Mouse (Mus musculus): ENCODE measurements around the gene Hps1.

The Hps1 gene

DNA sequence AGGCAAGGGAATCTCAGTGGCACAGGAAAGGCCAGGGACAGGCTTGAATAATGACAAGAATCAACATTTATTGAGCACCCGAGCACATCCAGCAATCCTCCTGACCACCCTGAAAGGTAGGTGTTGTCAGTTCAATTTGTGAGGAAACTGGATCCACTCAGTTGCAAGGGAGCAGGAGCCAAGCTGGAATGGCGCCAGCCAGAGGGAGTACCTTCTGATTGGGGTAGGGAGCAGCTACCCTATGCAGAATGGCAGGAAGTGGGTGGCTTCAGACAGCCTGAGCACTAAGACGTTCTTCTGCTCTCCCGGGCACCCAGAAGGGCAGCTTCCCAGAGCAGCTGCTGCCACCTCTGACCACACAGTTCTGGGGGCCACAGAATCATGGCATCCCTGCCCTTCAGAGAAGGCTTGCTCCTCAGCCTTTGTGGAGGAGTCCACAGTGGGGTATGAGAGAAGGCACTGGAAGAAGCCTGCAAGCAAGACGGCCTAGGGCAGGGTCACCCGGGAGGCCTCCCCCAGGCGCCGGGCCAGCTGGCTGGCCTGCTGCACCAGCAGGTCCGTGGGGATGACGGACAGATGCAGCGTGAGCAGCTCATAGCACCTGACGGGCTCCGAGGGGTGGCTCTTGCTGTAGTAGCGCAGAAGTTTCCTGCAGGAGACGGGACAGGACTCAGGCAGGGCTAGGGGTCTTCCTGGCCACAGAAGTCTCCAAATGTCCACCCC, 24.5 kb downstream of the Hps1 start:
- no peak for DNase-seq (ENCODE audit: low read depth)

DNA sequence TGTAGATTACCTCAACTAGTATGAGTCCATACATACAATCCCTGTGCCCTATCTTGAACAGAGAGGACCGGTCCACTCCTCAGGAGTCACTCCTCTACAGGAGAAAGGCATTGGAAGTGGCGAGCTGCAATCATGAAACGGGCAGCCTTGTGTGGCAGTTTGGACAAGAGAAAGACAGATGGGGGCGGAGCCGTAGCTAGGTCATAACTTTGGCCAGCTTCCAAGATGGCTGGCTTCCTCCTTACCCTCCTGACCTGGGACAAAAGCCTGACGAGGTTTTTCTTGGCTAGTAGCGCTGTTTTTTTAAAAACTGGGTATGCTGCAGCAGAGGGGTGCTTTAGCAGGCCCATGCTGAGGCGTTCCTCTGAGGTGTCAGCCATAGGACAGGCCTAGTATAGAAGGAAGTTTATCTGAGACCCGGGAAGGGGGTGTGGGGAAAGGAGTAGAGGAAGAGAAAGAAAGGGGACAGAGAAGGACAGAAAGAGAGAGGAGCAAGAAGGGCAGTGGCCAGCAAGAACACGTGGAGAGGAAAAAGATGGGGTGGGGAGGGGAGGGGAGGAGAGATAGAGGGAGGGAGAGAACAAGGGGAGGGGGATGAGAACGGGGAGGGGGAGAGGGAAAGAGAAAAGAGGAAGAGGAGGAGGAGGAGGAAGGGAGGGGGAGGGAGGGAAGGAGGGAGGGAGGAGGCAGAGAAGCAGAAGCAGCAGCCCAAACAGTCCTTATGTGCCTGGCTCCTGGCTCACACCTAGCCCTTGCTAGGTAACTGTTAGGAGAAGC, 26.4 kb downstream of the Hps1 start:
- peak; percentile 59 for DNase-seq (ENCODE audit: low read depth)

DNA sequence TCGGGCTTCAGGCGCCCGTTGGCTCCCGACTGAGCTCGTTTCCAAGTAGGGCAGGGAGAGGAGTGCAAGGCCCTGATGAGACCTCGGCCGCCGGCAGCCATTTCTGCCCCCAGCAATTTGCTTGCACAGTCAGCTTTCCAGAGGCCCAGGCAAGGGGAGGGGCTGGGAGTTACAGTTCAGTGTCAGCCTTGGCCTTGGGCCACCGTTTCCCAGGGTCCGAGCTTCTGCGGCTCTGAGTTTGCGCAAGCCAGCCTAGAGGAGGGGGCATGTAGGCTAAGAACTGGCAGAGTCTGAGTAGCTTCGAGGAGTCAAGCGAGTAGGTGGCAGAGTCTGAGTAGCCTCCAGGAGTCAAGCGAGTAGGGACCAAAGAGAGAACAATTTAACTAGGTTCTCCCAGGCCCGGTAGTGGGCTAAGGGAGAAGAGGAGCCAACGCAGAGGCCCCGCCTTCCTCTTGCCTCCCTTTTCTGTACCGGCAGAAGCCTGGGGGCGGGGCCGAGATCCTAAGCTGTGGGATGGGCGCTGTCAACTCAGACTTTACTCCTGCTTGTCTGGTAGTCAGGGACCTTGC, 27.3 kb downstream of the Hps1 start, which contains the start of gene Pyroxd2:
Pyroxd2 (minus strand) TSS at position 413 of the 569 bp plus-strand sequence.
- peak; percentile 54 for DNase-seq (ENCODE audit: low read depth)

DNA sequence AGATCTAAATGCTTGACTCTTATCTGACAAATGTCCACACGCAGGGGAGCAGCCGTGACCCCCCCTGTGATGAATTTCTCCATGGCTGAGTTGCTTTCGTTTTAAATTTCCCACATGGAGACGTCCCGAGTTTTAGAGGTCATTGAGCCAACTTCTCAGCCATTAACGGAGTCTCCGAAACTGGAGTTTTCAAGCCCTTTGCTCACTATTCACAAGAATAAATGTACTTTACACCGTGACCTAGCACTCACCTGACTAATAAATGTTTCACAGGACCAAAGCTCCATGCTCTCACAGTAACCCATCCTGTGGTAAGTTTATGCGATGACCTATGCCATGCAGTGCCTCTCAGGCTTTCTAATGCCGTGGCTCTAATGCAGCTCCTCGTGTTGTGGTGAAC, 29.6 kb downstream of the Hps1 start:
- DNase-seq (ENCODE audit: low read depth) = no peak

DNA sequence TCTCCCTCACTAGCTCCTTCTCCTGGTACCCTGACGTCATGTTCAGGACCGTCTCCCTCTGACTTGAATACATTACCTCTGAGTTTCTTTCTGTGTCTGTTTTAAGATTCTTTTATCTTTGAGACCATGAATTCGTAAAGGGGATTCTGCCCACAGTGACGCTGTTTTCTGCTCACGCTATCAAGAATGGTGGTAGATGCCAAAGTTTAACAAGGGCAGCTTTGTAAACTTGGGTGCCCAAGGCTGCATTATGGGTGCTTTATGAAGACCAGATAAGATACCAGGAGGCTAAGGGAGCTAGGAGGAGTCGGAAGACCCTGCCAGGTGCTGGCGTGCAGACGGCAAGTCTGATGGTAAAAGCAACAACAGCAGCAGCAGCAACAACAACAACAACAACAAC, 33.1 kb downstream of the Hps1 start:
- DNase-seq (ENCODE audit: low read depth) = no peak

DNA sequence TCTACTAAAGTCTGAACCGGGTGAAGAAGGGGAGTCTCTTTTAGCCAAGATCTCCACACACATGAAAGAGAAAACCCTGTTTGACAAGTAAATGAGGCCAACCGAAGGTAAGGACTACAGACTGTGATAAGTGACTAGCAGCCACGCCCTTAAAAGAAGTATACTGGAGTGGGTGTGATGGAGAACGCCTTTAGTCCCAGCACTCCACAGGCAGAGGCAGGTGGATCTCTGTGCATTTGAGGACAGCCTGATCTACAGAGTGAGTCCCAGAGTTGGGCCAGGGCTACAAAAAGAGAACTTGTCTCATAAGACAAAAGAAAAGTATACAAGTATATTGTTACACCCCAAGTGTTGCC, 33.9 kb downstream of the Hps1 start:
- no peak for DNase-seq (ENCODE audit: low read depth)

DNA sequence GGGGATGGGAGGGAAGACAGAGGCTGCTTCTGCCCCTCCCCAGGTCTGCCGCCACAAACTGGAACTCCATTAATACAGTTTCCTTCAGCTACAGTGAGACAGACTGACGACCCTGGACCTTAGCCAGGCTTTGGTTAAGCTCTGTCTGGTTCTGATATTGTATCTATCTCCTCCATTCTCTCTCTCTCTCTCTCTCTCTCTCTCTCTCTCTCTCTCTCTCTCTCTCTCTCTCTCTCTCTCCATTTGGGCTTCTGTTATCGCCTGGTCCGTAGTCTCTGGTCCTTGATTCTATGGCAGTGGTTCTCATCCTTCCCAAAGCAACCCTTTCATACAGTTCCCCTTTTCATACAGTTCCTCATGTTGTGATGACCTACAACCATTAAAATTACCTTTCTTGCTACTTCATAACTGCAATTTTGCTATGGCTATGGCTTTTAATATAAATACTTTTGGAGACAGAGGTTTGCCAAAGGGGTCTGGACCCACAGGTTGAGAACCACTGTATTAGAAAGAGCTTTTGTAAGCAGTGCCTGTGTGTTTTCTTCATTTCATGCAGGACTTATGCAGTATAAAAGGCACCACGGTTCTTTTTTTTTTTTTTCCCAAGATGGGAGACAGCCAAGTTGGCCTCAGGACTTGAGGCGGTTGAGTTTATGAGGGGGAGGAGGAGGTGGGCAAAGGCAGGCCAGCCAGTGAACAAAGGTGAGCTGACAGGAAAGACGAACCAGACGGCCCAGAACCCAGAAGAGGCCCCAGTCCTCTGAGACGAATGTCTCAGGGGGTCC, 34.5 kb downstream of the Hps1 start:
- DNase-seq (ENCODE audit: low read depth) = no peak

DNA sequence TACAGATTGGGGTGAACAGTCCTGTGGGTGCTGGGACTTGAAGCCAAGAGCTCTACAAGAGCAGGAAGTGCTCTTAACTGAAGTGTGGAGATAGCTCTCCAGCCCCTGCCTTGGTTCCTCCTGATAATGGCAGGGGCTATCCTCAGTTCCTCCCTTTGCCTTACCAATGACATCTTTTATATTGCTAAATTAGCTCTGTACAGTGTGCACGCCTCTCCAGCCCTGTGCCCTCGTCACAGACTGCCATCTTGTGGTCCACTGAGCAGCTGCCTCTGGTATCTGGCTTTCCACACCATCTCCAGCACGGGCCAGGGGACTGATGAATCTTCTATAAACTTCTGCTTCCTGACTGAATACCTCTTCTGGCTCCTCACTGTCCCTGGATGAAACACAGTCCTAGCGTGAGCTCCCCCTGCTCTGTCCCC, 35.6 kb downstream of the Hps1 start:
- peak; percentile 39 for DNase-seq (ENCODE audit: low read depth)

DNA sequence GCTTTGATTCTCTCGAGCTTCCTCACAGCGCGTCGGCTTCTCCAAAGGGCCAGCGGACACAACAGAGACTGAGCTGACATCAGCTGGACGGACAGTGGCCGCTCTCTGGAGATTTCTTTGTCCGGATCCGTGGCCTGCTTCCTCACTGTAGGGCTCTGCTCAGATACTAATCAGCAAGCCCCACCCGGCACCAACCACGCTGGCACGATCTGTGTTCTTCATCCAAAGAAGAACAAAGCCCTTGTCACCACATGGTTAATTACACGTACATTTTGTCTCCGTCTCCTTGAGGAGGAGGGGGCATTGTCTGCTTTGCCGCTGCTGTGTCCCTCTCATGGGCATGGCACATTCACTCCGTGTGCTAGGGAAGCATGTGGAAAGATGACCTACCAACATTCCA, 36.5 kb downstream of the Hps1 start:
- no peak for DNase-seq (ENCODE audit: low read depth)

DNA sequence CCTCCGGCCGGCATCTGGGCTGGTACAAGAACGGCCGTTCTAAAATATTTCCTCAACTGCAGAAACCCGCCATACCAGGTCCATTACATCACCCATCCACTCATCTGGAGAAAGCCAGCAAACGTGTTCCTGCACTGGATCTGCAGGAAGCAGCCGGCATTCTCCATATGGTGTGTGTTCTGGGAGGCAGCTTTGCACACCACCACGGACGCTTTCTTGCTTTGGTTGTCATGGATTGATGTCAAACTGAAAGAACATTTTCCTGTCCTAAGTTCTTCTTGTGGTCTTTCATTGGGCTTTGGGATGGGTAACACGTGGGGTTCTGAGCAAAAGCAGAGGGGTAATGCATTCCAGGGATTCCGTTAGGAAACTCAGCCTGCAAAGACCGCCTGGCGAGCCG, 37.9 kb downstream of the Hps1 start:
- no peak for DNase-seq (ENCODE audit: low read depth)

DNA sequence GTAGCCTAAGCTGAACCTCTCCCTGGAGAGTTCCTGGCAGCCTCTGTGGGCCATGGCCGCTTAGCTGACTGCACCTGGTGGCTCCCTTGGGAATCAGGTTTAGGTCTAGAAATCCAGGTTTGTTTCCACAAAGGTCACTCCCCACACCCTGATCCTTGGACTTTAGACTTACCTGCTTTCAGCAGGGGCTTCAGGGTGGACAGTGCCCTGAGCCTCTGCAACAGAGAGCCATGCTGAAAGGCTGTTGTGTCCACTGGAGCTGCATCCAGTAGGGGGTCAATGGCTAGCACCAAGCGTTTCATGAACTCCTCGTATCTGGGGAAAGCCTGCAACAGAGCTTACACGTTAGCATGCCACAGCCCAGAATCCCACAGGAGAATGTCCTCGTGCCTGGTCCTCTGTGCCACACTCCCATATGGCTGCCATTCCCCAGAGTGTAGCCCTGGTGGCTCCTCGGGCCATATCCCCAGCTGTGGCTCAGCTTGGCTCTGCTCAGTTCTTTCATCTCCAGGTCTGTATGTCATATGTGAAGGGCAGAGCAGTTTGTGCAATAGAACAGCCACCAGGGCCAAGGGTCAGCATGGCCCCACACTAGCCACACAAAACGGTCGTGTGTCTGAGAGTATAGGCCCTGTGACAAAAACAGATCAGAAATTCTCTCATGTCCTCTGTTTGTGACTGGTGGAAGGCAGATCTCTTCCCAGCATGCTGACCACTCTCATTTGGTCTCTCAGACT, 39.4 kb downstream of the Hps1 start:
- DNase-seq (ENCODE audit: low read depth) = no peak

DNA sequence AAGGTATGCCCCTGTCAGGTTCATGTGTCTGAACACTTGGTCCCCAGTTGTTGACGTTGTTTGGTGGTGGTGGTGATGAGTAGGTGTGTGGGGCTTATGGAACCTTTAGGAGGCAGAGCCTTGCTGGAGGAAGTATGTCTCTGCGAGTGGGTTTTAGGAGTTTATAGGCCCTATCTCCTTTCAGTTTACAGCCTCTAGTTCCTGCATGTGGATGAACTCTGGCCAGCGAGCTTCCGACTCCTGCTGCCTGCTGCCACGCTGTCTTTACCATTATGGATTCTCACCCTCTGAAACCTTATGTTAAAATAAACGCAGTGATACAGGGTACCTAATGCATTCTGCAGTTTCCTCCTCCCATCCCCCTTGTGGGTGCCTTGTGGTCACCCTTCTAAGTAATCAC, 40.0 kb downstream of the Hps1 start:
- no peak for DNase-seq (ENCODE audit: low read depth)

DNA sequence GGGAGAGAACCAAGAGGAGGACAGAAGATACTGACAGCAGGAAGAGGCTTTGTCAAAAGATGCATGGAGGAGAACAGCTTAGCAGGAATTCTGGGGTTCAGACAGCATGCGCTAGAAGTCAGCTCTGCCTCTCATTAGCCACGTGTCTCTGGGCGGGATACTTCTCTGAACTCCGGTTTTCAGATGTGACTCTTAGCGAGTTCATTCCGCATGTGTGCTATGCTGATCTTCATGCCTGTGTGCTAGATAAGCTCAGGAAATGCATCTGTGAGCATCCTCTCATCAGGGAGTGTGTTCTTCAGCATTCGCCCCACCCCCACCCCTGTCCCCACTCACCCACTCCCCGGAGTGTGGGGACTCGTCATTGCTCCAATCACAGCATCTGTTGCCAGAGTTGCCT, 42.0 kb downstream of the Hps1 start:
- no peak for DNase-seq (ENCODE audit: low read depth)

DNA sequence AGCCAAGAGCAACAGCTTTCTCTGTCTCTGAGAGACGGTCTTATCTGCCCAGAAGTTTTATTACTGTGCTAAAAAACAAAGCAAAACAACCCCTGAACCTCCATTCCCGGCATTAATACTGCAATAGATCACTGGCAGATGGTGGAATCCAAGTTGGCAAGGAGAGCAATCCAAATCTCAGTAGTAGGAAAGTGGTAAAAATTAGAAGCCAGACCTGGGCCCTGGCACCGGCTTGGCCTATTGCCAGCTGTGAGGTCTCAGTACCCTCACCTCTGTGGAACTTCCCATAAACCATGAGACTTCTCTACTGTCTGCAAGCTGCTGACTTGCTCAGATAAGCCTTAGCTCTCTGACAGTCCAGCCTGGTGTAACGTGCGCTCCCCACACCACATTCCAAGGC, 44.8 kb downstream of the Hps1 start:
- no peak for DNase-seq (ENCODE audit: low read depth)

DNA sequence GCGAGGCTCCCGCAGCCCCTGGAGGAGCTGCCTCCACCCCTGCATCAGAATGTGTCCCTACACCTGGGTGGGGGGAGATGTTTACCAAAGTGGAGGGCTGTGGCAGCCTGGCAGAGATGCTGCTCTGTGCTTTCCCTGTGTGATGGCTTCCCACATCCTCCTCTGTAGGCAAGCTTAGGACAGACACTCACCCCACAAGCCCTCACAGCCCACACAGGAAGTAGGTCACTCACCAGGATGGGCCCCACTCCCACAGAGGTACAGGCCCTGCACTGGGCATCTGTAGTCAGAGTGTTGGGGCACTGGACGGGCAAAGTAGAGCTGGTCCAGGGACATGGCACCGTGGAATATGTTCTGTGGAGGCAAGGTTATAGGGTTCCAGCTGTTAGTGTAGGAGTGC, 52.4 kb downstream of the Hps1 start:
- DNase-seq (ENCODE audit: low read depth) = no peak

DNA sequence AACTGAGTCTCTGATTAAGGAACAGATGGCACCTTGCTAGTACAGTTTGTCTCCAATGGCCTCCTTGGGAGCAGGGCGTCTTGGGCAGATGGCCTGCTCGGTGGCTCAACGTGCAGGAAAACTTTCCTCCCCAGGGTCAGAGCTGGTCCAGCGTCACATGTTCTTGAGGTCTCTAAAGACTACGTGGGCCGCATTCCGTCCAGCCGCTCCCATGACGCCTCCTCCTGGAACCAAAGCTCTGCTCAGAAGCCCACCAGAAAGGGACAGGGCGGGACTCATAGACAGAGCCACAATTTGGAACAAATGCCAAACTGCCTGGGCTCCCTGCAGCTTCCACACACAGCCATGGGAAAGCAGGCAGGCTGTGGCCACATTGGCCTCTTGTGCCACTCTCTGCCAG, 53.0 kb downstream of the Hps1 start:
- no peak for DNase-seq (ENCODE audit: low read depth)

DNA sequence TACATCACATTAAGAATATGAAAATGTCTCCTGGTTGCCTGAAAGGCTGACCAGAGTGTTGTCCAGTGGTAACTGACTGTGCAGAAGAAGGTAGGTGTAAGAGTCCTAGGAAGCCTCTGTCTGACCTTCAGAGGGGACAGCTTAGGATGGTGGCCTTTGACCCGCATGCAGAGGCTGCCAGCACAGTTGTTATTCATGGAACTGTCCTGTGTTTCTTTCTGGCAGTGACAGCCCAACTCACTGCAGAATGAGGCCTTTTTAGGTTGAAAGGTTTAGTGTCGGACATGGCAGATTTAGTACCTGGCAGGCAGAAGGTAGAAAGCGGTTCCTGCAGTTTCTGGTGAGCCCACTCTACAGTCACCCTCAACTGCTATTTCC, 53.8 kb downstream of the Hps1 start:
- no peak for DNase-seq (ENCODE audit: low read depth)

DNA sequence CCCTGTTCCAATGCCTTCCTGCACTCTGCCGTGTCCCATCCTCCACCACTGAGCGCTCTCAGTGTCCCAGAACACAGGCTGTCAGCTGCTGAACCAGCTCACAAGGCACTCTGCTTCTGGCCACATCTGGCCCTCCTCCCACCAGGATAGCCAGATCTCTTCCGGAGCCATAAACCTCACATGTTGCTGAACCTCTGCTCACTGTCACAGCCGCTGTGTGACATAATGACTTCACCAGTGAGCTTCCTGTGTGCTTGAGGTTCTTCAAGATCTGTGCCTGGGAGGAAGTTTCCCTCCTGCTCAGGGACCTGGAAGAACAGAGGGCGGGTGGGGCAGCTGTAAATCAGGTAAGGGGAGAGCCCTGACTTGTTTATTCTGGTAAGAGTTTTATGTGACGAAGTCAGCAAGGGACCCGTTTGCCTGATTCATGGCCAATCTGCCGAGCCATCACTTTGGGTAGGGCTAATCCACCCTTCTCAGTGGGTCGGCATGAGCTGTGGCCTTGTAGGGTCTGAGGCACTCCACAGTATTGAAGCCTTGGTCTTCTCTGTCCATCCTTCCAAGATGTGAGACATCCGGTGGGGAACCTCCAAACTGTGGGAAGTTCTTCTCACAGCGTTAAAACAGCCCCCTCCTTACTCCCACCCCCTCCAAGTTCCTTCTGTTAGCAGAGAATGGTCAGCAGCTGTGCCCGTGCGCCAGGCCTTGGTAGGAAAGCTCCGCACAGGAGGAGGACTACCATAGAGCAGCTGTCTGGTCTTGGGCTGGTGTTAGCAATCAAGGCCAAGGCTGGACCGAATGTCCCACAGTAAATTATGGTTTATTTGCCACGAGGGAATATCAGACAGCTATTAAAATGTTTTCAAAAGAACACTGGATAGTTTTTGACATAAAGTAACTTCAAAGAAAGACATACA, 54.5 kb downstream of the Hps1 start:
- no peak for DNase-seq (ENCODE audit: low read depth)

DNA sequence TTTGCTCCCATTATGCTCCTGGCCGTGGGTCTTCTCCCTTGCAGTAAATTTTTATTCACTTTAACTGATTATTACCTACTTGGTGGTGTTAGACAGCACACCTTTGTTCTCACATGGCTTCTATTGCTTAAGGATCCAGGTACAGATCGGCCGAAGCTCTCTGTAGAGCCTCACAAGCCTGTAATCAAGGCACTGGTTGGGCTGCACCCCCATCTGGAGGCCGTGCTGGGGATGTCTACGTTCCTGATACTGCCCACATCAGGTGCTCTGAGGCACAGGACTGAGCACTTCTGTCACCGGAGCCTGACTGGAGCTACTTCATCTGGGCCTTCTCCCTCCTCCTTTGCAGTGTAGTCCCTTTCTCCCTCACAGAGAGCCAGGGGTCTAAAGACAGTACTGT, 56.5 kb downstream of the Hps1 start:
- DNase-seq (ENCODE audit: low read depth) = no peak

DNA sequence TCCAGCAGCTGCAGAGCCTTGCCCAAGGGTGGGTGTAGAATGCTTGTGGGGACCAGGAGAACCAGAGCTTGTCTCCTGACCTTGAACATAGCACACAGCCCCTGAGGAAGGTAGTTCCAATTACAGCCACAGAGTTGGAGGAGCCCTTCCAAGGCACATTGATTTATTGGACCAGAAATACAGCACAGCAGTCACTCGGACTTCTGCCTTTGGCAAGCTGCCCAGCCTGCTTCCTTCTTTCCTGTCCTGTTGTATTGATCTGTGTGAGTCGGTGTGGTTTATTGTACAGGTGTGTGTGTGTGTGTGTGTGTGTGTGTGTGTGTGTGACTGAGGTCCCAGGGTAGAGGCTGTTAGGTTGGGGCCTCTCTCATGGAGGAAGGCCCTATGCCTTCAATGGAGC, 57.3 kb downstream of the Hps1 start:
- DNase-seq (ENCODE audit: low read depth) = no peak

DNA sequence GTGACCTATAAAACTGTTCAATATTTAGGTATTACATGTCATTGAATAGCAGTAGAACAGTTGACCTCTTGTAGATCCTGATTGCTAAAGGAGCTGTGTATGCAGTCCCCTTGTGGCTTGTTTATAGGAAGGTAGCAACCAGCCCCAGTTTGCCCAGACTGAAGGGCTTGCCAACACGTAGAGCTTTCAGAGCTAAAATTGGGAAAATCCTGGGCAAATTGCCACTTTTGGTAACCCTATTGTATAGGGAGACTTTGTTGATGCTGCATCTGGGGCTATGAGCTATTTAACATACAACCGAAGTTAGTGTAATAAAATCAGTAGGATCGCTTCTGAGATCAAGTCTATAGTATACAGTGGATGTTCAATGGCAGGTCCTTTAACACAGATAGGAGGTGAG, 61.7 kb downstream of the Hps1 start:
- DNase-seq (ENCODE audit: low read depth) = no peak
